Mouse (Mus musculus) intestine, embryonic 14.5 days (tissue): ENCODE measurements around the gene Mlh1. TPM values are rescaled to one million over a fixed set of nuclear protein-coding genes. Genes with fewer than 3 reads are reported as not detected.

Experiments used
- ATAC-seq: fragments of 200-750 bp; cut with Nextera tagmentation; replicated peaks from 2 replicates; pipeline ENCODE4 v1.8.0; 2017; ENCODE audit warnings: low read depth, moderate number of reproducible peaks, moderate TSS enrichment, moderate library complexity; ENCODE audit not compliant: low FRiP score, low TSS enrichment
- DNase-seq: peaks from one replicate; pipeline ENCODE4 v3.0.0-alpha.2; 2018; ENCODE audit warnings: low spot score
- H3K27ac ChIP-seq: fragments of 300-500 bp; sonication (generic); 2 replicates; pipeline ENCODE4 v1.5.1; 2014; ENCODE audit warnings: low read depth, mild to moderate bottlenecking, control low read depth
- H3K27me3 ChIP-seq: fragments of 300-500 bp; sonication (generic); replicated peaks from 2 replicates; pipeline ENCODE4 v1.6.1; 2014; ENCODE audit warnings: low read length, control low read depth; ENCODE audit not compliant: control insufficient read depth, insufficient read depth
- H3K36me3 ChIP-seq: fragments of 300-500 bp; sonication (generic); 2 replicates; pipeline ENCODE4 v1.6.1; 2014; ENCODE audit warnings: low read length, control low read depth; ENCODE audit not compliant: control insufficient read depth, insufficient read depth
- H3K4me1 ChIP-seq: fragments of 300-500 bp; sonication (generic); replicated peaks from 2 replicates; pipeline ENCODE4 v1.6.1; 2014; ENCODE audit warnings: low read length, control low read depth, mixed read lengths; ENCODE audit not compliant: control insufficient read depth, insufficient read depth
- H3K4me2 ChIP-seq: fragments of 300-500 bp; sonication (generic); 2 replicates; pipeline ENCODE4 v1.6.1; 2014; ENCODE audit warnings: low read length
- H3K4me3 ChIP-seq: fragments of 300-500 bp; sonication (generic); 2 replicates; pipeline ENCODE4 v1.5.1; 2014; ENCODE audit warnings: low read depth, low read length, control low read depth, mixed read lengths
- H3K9ac ChIP-seq: fragments of 300-500 bp; sonication (generic); 2 replicates; pipeline ENCODE4 v1.6.1; 2014; ENCODE audit warnings: mild to moderate bottlenecking, low read length
- H3K9me3 ChIP-seq: fragments of 300-500 bp; sonication (generic); 2 replicates; pipeline ENCODE4 v1.6.1; 2016; ENCODE audit warnings: low read length, control low read depth; ENCODE audit not compliant: control insufficient read depth
- WGBS: fragments of 180-500 bp; shearing (Covaris S2); extraction: QIAGEN DNeasy Blood & Tissue Kit; methylation state at CpG from one replicate; pipeline ENCODE4 v1.1.7; 2014; 5-methylcytosine and 5-hydroxymethylcytosine counted together
- polyA plus RNA-seq: library from polyadenylated mRNA; unstranded; fragments of >200 nt; fragmentation: Nextera tagmentation; extraction: Ambion mirVana; gene quantifications from 2 replicates; pipeline ENCODE4 v1.2.1, GENCODE M21; 2014

The Mlh1 gene
- polyA plus RNA-seq, 1 experiment from 2014 or later: 43.6 TPM

DNA sequence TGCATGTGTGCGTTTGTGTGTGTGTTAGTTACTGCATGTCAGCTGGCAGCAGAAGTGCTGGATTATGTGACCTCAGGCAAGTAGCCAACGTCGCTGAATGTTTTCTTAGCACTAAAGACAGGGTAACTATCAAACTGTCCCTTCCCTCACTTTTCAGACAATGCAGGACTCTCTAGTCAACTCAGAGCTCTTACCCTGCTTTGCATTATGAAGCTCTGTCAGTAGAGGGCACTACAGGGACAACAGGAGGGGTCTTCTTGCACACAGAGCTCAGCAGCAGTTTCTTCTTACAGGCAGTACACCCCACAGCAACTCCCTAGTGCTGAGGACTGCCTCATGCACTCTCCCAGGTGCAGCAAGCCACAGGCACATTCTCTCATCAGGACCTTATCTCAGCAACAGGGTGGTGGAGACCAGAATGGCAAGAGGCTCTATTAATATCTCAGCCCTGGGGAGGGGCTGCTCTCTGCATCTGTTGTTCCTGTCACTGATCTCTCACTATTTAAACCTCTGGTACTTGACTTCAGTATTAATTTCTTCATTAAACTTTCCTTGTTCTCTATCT is 23.8 kb downstream of the Mlh1 start:
- Histone ChIP-seq H3K4me1 (no peaks in the 10 kb centered on the region), H3K4me2 (no peak overlapping the region), H3K27me3 (no peaks in the 10 kb centered on the region), H3K9me3 (no peaks in the 10 kb centered on the region), H3K36me3 (peaks cover 71% of the 10 kb centered on the region), H3K4me3 (no peak overlapping the region), H3K9ac (no peak overlapping the region), H3K27ac (no peak overlapping the region)
- ATAC-seq (no peak), DNase-seq (no peak)
- 81% methylated on average over 3 of the region's 3 CpGs for WGBS

DNA sequence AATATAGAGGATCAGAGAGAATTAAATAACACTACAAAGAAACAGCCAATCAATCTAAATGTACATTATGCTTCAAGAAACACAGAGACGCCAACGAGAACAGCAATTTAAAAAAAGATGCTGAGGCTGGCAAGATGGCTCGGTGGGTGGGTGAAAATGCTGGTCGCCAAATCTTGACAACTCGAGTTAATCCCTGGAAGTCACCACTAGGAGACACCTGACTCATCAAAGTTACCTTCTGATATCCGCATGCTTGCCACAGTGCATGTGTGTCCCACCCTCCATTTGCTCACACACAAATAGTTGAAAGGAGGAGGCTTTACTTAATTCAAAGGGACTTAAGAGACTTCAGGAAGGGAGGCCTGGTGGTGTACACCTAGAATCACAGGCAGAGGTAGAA is 26.0 kb downstream of the Mlh1 start:
- Histone ChIP-seq H3K27ac (no peak overlapping the region), H3K4me1 (no peaks in the 10 kb centered on the region), H3K4me3 (no peak overlapping the region), H3K36me3 (peaks cover 66% of the 10 kb centered on the region), H3K27me3 (no peaks in the 10 kb centered on the region), H3K9me3 (no peaks in the 10 kb centered on the region), H3K4me2 (no peak overlapping the region), H3K9ac (no peak overlapping the region)
- 82% methylated on average over 6 of the region's 6 CpGs for WGBS
- ATAC-seq (no peak), DNase-seq (no peak)

DNA sequence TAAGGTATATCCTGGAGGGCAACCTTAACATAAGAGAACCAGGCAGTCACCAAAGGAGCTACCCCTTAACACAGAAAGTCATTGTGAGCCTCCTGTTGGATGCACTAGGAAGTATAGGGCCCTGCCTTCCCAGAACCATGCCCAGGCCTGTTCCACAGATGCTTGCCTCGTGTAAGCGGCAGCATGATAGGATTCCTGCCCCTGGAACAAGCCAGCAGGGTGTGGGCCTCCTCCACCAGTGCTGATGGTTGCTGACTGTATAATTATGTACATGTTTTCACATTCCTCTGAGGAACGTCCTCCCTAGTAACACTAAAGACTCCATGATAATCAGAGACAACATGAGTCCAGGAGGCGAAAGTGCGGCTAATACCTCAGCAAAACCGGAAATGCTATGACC is 28.2 kb downstream of the Mlh1 start:
- Histone ChIP-seq H3K27me3 (no peaks in the 10 kb centered on the region), H3K9me3 (no peaks in the 10 kb centered on the region), H3K9ac (no peak overlapping the region), H3K4me3 (no peak overlapping the region), H3K36me3 (peaks cover 66% of the 10 kb centered on the region), H3K4me2 (no peak overlapping the region), H3K4me1 (no peaks in the 10 kb centered on the region), H3K27ac (no peak overlapping the region)
- WGBS: 90% methylated on average over 6 of the region's 6 CpGs
- DNase-seq (no peak), ATAC-seq (no peak)

DNA sequence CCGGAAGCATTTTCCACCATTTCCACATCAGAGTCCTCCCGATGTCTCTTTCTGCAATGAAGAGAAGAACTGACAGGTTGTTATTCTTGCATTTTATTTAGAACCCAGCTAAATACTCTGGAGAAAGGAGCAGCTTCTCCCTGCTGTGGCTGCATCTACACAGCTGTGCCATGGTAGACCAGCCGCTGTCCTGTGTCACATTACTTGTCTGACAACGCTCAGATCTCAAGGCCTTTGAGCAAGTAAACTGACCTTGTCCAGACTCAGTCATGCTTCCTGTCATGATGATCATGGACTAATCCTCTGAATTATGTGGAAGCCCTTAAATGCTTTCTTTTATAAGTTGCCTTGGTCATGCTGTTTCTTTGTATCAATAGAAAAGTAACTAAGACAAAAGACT is 31.8 kb downstream of the Mlh1 start:
- ATAC-seq (no peak), DNase-seq (no peak)
- 84% methylated on average over 4 of the region's 4 CpGs for WGBS
- H3K36me3 ChIP-seq: peaks cover 79% of the 10 kb centered on the region
- H3K4me3 ChIP-seq: no peak overlapping the region
- no peak overlapping the region for H3K4me2 ChIP-seq
- no peaks in the 10 kb centered on the region for H3K27me3 ChIP-seq
- no peak overlapping the region for H3K9ac ChIP-seq
- no peaks in the 10 kb centered on the region for H3K9me3 ChIP-seq
- no peak overlapping the region for H3K27ac ChIP-seq
- no peaks in the 10 kb centered on the region for H3K4me1 ChIP-seq

DNA sequence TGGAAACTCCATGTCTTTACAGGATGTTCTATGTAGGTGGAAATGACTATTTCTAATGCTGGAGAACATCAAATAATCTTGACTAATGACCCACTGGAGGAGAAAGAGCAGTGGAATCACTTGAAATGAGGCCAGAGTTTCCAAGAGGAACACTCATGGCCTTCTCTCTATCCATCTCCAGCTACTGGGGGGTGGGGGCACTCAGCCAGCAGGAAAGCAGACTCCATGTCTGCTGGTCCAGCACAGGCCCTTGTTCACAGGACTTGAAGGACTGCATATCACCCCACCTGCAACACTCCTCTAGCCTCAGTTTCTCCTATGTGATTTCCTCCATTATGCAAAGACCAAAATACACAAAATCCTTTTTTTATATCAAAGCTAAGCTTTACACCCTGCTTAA is 33.9 kb downstream of the Mlh1 start:
- H3K4me1 ChIP-seq: no peaks in the 10 kb centered on the region
- H3K4me2 ChIP-seq: no peak overlapping the region
- DNase-seq: no peak
- no peaks in the 10 kb centered on the region for H3K9me3 ChIP-seq
- H3K4me3 ChIP-seq: no peak overlapping the region
- H3K27me3 ChIP-seq: no peaks in the 10 kb centered on the region
- no peak overlapping the region for H3K27ac ChIP-seq
- H3K9ac ChIP-seq: no peak overlapping the region
- no peak for ATAC-seq
- peaks cover 92% of the 10 kb centered on the region for H3K36me3 ChIP-seq

DNA sequence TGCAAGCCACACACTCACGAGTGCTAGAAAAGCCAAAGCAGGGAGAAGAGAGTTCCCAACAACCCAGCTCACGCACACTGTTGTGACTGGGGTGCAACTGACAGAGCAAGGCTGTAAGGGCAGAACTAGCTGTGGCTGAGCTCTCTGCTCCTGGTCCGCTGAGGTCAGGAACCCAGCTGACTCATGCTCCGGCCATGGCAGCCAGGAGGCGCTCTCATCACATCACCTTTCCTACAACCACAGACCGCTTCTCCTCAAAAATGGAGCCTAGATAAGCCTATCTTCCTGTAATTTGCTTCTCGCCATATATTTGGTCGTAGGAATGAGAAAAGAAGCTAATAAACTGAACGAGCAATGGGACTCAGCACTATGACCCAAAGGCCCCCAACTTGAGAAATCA is 36.9 kb downstream of the Mlh1 start:
- no peak for ATAC-seq
- H3K9me3 ChIP-seq: no peaks in the 10 kb centered on the region
- 94% methylated on average over 9 of the region's 9 CpGs for WGBS
- DNase-seq: no peak
- no peak overlapping the region for H3K4me3 ChIP-seq
- H3K9ac ChIP-seq: no peak overlapping the region
- no peak overlapping the region for H3K4me2 ChIP-seq
- no peaks in the 10 kb centered on the region for H3K4me1 ChIP-seq
- H3K36me3 ChIP-seq: peaks cover 90% of the 10 kb centered on the region
- no peaks in the 10 kb centered on the region for H3K27me3 ChIP-seq
- H3K27ac ChIP-seq: no peak overlapping the region

DNA sequence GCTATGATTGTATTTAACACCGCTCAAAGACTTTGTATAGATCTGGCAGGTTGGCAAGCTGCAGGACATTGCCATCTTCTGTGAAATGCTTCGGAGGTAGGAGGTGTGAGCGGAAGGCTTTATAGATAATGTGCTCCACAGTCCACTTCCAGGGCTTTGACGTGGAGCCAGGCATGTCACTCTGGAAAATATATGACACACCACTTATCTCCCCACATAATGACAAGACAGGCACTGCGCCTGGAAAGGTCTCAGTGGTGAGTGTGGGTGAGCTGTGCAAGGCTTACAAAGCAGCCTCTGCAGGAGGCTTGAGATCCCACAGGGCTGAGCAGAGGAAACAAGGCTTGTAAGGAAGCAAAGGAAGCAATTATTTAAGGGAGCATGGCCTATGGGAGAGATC is 43.1 kb downstream of the Mlh1 start:
- no peak overlapping the region for H3K27ac ChIP-seq
- no peak overlapping the region for H3K4me2 ChIP-seq
- H3K4me3 ChIP-seq: no peak overlapping the region
- 72% methylated on average over 5 of the region's 5 CpGs for WGBS
- peaks cover 89% of the 10 kb centered on the region for H3K36me3 ChIP-seq
- no peak overlapping the region for H3K9ac ChIP-seq
- H3K27me3 ChIP-seq: no peaks in the 10 kb centered on the region
- H3K4me1 ChIP-seq: no peaks in the 10 kb centered on the region
- no peak for DNase-seq
- no peaks in the 10 kb centered on the region for H3K9me3 ChIP-seq
- no peak for ATAC-seq

DNA sequence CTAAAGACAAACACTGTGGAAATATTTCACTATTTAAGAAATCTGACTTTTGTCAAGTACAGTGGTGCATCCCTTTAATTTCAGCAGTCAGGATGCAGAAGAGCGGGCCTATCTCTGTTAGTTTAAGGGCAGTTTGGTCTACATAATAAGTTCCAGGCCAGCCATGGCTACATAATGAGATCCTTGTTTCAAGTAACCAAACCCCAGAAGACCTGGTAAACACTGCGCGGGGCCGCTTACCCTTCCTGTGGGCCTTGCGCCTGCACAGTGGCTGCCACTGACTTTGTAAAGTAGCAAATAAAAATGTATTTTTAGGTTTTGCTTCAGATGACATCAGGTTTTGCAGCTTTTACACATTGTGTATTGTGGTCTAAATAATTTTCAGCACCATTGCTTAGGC is 48.2 kb downstream of the Mlh1 start:
- H3K36me3 ChIP-seq: peaks cover 85% of the 10 kb centered on the region

DNA sequence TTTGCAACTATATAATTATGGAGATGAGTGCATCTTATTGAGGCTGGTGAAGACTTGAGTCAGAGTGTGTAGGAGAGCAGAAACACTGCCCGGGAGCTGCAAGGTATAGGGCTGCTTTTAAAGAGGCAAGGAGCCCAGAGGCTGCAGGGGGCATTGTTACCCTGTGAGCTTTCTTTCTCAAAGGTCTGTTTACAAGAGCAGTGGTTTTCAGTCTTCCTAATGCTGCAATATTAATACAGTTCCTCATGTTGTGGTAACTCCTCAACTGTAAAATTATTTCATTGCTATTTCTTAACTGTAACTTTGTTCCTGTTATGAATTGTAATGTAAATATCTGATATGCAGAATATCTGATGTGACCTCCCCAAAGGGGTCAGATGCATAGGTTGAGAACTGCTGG is 50.0 kb downstream of the Mlh1 start:
- ATAC-seq: no peak

More for the DNA sequence above, 48.2 kb downstream of the Mlh1 start:
- Histone ChIP-seq H3K4me3 (no peak overlapping the region), H3K9me3 (no peaks in the 10 kb centered on the region), H3K9ac (no peak overlapping the region), H3K27ac (no peak overlapping the region), H3K4me2 (no peak overlapping the region), H3K27me3 (no peaks in the 10 kb centered on the region), H3K4me1 (no peaks in the 10 kb centered on the region)
- 93% methylated on average over 5 of the region's 5 CpGs for WGBS
- DNase-seq: no peak
- no peak for ATAC-seq

More for the DNA sequence above, 50.0 kb downstream of the Mlh1 start:
- Histone ChIP-seq H3K4me2 (no peak overlapping the region), H3K9me3 (no peaks in the 10 kb centered on the region), H3K9ac (no peak overlapping the region), H3K4me1 (no peaks in the 10 kb centered on the region), H3K36me3 (peaks cover 68% of the 10 kb centered on the region), H3K4me3 (no peak overlapping the region), H3K27ac (no peak overlapping the region), H3K27me3 (no peaks in the 10 kb centered on the region)
- no peak for DNase-seq
- WGBS: 86% methylated on average over 1 of the region's 1 CpGs
